Mouse (Mus musculus) embryonic facial prominence, embryonic 13.5 days (tissue): ENCODE data around the gene Scd4. TPM values are rescaled to one million over a fixed set of nuclear protein-coding genes. Genes with fewer than 3 reads are reported as not detected.
A peak's percentile ranks its signal among the peaks of the same experiment; 100 is the strongest.
"Not testable (repeated sequence)": the region's sequence is repeated elsewhere in the genome, so short reads cannot be mapped to it uniquely, and the experiment has no call there.

Experiments used
- ATAC-seq: fragments of 200-750 bp; cut with Nextera tagmentation; 2 replicates; pipeline ENCODE4 v1.8.0; 2017; ENCODE audit warnings: low read depth; ENCODE audit not compliant: insufficient number of reproducible peaks, insufficient read depth, low FRiP score, low TSS enrichment
- H3K27ac ChIP-seq: fragments of 300-500 bp; sonication (generic); 2 replicates; pipeline ENCODE4 v1.5.1; 2015; ENCODE audit warnings: moderate library complexity, mild to moderate bottlenecking, inconsistent platforms
- H3K27me3 ChIP-seq: fragments of 300-500 bp; sonication (generic); 2 replicates; pipeline ENCODE4 v1.6.1; 2015; ENCODE audit warnings: mild to moderate bottlenecking, inconsistent platforms
- H3K36me3 ChIP-seq: fragments of 300-500 bp; sonication (generic); 2 replicates; pipeline ENCODE4 v1.6.1; 2015; ENCODE audit warnings: mild to moderate bottlenecking, inconsistent platforms
- H3K4me1 ChIP-seq: fragments of 300-500 bp; sonication (generic); 2 replicates; pipeline ENCODE4 v1.6.1; 2015; ENCODE audit warnings: inconsistent platforms
- H3K4me2 ChIP-seq: fragments of 300-500 bp; sonication (generic); 2 replicates; pipeline ENCODE4 v1.6.1; 2015; ENCODE audit warnings: moderate library complexity, mild to moderate bottlenecking, inconsistent platforms
- H3K4me3 ChIP-seq: fragments of 300-500 bp; sonication (generic); 2 replicates; pipeline ENCODE4 v1.5.1; 2015; ENCODE audit warnings: mild to moderate bottlenecking, inconsistent platforms
- H3K9ac ChIP-seq: fragments of 300-500 bp; sonication (generic); 2 replicates; pipeline ENCODE4 v1.6.1; 2015; ENCODE audit warnings: mild to moderate bottlenecking, inconsistent platforms
- H3K9me3 ChIP-seq: fragments of 300-500 bp; sonication (generic); 2 replicates; pipeline ENCODE4 v1.6.1; 2016; ENCODE audit warnings: inconsistent platforms
- WGBS: fragments of 180-500 bp; shearing (Covaris S2); methylation state at CpG from one replicate; pipeline ENCODE4 v1.1.7; 2015; ENCODE audit warnings: mixed read lengths; 5-methylcytosine and 5-hydroxymethylcytosine counted together
- polyA plus RNA-seq: library from polyadenylated mRNA; unstranded; fragments of >200 nt; fragmentation: Nextera tagmentation; extraction: Ambion mirVana; gene quantifications from 2 replicates; pipeline ENCODE4 v1.2.1, GENCODE M21; 2015

Gene Scd4
- polyA plus RNA-seq, 1 experiment from 2014 or later, result 0.15 TPM

GRCm38 (mm10) chr19:44363529-44363928 is 30.6 kb downstream of the Scd4 start:
- Histone ChIP-seq H3K27me3 (no peaks in the 10 kb centered on the region), H3K9me3 (no peaks in the 10 kb centered on the region), H3K4me3 (no peak overlapping the region), H3K27ac (no peak overlapping the region), H3K9ac (no peak overlapping the region), H3K4me2 (peak overlapping the region; percentile 14; the same call in 1 of the 2 replicates), H3K36me3 (no peaks in the 10 kb centered on the region), H3K4me1 (peaks cover 5% of the 10 kb centered on the region; the same call in 1 of the 2 replicates)
- 24% methylated on average over 13 of the region's 13 CpGs for WGBS
- no peak for ATAC-seq

DNA sequence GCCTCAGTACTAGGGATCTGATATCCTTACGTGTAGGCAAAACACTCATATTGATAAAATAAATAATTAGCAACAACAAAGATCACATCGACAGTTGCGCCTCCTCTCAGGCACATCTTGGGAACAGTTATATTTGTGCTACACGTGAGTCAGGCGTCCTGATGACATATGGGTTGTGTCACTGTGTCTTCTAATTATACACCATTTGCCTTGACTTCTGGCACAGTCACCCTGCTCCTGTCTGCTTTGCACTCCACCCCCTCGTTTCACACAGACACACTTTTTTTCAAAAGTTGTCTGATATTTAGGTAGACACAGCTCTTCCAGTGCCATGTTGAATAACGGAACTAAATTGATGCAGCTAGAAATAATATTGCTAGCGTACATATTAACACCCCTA is 31.1 kb downstream of the Scd4 start:
- H3K4me3 ChIP-seq, result no peak overlapping the region
- no peaks in the 10 kb centered on the region for H3K36me3 ChIP-seq
- H3K27me3 ChIP-seq, result no peaks in the 10 kb centered on the region
- H3K9ac ChIP-seq, result no peak overlapping the region
- H3K4me1 ChIP-seq, result peaks cover 1% of the 10 kb centered on the region; the same call in 1 of the 2 replicates
- no peak overlapping the region for H3K27ac ChIP-seq
- no peak for ATAC-seq
- H3K4me2 ChIP-seq, result no peak overlapping the region
- 86% methylated on average over 8 of the region's 8 CpGs for WGBS
- H3K9me3 ChIP-seq, result no peaks in the 10 kb centered on the region

DNA sequence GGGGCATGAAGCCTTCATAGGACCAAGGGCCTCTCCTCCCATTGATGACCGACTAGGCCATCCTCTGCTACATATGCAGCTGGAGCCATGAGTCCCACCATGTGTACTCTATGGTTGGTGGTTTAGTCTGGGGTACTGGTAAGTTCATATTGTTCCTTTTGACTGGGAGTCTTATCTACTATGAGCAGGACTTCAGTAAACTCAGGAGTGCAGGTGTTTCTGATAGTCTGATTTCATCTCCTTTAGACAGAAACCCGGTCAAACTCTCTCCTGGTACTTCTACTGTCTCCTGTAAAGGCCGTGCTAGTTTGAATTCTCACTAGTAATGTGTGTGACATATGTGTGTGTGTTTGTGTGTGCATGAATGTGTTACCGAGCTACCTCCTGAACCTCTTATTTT is 32.8 kb downstream of the Scd4 start:
- Histone ChIP-seq H3K4me1 (0 out of 2 replicates have a peak, but pooled peaks cover 6% of the 10 kb centered on the region), H3K9me3 (no peaks in the 10 kb centered on the region), H3K4me2 (no peak overlapping the region), H3K9ac (no peak overlapping the region), H3K27me3 (no peaks in the 10 kb centered on the region), H3K36me3 (no peaks in the 10 kb centered on the region), H3K4me3 (no peak overlapping the region), H3K27ac (no peak overlapping the region)
- 89% methylated on average over 4 of the region's 4 CpGs for WGBS
- no peak for ATAC-seq

DNA sequence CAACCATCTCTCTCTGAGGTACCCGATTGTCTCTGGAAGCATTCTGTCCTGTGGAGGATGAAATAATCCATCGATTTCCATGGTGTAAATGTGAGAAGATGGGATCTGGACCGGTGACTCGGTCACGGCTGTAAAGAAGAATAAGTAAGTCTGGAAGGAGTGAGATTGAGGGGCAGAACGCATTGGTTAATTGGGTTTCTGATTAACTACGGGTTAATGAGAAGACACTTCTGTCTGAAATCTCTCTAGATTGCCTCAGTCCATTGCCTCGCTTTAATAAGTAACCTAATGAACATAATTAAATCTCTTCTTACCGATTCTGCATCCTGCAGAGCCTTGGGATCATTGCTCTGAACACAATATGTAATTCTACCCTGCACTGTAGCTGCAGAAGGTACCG is 34.2 kb downstream of the Scd4 start:
- H3K9me3 ChIP-seq, H3K4me2 ChIP-seq, H3K36me3 ChIP-seq, H3K9ac ChIP-seq, H3K4me3 ChIP-seq, H3K4me1 ChIP-seq, H3K27ac ChIP-seq, ATAC-seq, H3K27me3 ChIP-seq: not testable (repeated sequence)
- 70% methylated on average over 10 of the region's 10 CpGs for WGBS

DNA sequence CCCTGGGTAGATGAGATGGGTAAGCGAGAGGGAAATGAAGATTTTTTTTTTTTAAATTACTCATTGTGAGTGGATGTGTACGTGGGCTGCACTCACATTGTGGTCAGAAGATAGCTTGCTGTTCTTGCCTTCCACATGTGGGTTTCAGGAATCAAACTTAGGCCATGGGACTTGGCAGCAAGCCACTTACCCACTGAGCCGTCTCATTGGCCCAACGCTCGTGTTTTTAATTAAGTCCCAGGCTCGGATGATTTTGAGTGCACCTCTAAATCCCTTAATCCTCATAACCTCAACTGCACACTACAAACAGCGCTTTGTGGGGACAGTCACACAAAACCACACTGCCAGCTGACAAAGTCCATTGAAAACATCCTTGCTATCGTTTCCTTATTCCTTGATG is 36.5 kb downstream of the Scd4 start:
- no peak for ATAC-seq
- H3K36me3 ChIP-seq, result no peaks in the 10 kb centered on the region
- no peak overlapping the region for H3K9ac ChIP-seq
- WGBS, result 32% methylated on average over 8 of the region's 8 CpGs
- no peak overlapping the region for H3K4me3 ChIP-seq
- no peaks in the 10 kb centered on the region for H3K27me3 ChIP-seq
- H3K4me1 ChIP-seq, result 0 out of 2 replicates have a peak, but pooled peaks cover 6% of the 10 kb centered on the region
- H3K27ac ChIP-seq, result no peak overlapping the region
- no peak overlapping the region for H3K4me2 ChIP-seq
- H3K9me3 ChIP-seq, result no peaks in the 10 kb centered on the region

DNA sequence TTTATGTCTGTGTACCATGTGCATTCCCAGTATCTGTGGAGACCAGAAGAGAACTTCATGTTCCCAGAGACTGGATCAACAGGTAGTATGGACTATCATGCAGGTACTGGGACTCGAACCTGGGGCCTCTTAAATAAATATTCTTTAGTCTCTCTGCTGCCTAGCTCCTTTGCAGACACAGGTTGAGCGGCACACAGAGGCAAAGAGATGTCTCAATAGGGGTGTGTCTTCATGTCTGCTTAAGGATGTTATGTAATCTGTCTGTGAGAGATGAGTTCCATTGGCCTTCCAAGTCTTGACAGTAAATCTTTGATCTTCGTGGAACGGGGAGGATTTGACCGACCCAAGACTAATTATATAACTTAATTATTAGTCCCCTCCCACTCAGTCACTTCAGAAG is 37.3 kb downstream of the Scd4 start:
- H3K27me3 ChIP-seq, result no peaks in the 10 kb centered on the region
- no peak overlapping the region for H3K27ac ChIP-seq
- WGBS, result 58% methylated on average over 5 of the region's 5 CpGs
- no peak overlapping the region for H3K4me2 ChIP-seq
- H3K9me3 ChIP-seq, result no peaks in the 10 kb centered on the region
- H3K36me3 ChIP-seq, result no peaks in the 10 kb centered on the region
- H3K4me1 ChIP-seq, result 0 out of 2 replicates have a peak, but pooled peaks cover 6% of the 10 kb centered on the region
- H3K9ac ChIP-seq, result no peak overlapping the region
- H3K4me3 ChIP-seq, result no peak overlapping the region
- no peak for ATAC-seq

DNA sequence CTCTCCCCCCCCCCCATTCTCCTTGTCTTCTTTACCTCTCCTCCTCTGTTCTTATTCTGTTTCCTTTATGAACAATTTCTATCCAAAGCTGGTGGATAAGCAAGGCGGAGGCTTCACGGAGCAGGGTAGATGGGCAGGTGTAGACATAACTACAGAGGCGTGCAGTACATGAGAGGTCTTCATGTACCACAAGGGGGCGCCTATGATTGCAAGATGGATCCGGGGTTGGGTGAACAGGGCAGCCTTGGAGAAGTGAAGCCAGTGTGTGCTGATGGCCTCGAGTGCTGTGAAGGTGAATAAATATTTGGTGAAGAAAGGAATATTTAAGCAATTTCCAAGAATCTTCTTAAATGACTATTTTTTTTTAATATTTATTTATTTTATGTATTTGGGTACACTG is 40.1 kb downstream of the Scd4 start:
- 0 out of 2 replicates have a peak, but pooled peaks cover 6% of the 10 kb centered on the region for H3K4me1 ChIP-seq
- no peak overlapping the region for H3K27ac ChIP-seq
- no peak overlapping the region for H3K4me3 ChIP-seq
- ATAC-seq, result no peak; the same call in 1 of the 2 replicates
- H3K4me2 ChIP-seq, result no peak overlapping the region
- 16% methylated on average over 6 of the region's 6 CpGs for WGBS
- no peaks in the 10 kb centered on the region for H3K9me3 ChIP-seq
- H3K9ac ChIP-seq, result no peak overlapping the region
- H3K27me3 ChIP-seq, result no peaks in the 10 kb centered on the region
- no peaks in the 10 kb centered on the region for H3K36me3 ChIP-seq

GRCm38 (mm10) chr19:44376511-44376951 is 43.6 kb downstream of the Scd4 start:
- no peaks in the 10 kb centered on the region for H3K27me3 ChIP-seq
- H3K27ac ChIP-seq, result no peak overlapping the region
- no peak overlapping the region for H3K4me3 ChIP-seq
- 35% methylated on average over 3 of the region's 3 CpGs for WGBS
- ATAC-seq, result no peak
- H3K9ac ChIP-seq, result no peak overlapping the region
- no peak overlapping the region for H3K4me2 ChIP-seq
- H3K9me3 ChIP-seq, result no peaks in the 10 kb centered on the region
- H3K4me1 ChIP-seq, result no peaks in the 10 kb centered on the region
- H3K36me3 ChIP-seq, result no peaks in the 10 kb centered on the region

DNA sequence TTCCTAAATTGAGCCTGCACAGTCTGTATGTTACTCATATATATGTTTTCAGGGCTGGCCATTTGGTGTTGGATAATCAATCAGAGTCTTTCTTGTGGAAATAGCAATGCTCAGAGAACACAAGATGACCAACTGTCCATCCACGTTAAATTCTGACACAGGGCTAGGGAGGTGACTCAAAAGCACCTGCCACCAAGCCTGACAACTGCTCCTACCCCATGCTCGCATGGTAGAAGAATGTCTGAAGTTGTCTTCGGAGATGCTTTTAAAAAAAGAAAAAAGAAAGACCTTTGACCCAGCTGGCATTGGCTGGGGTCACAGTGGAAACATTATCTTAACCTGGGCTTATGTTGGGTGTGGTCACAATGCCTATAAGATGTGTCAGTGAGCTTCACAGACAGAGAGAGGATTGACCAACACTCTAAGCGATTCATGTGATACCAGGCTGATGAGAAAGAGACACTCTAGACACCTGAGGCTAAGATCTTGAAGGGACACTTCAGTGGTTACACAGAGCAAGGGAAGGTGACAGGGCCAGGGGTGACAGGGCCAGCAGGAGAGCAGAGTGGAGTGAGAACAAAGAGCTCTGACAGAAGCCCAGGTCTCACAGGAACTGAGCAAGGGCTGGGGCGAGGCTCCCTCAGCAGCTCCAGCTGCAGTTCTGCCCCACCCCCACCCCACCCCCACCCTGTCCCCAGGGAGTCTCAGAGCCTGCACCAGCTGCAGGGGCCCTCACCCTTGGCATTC is 44.9 kb downstream of the Scd4 start:
- Histone ChIP-seq H3K4me2 (no peak overlapping the region), H3K36me3 (no peaks in the 10 kb centered on the region), H3K9me3 (no peaks in the 10 kb centered on the region), H3K27me3 (no peaks in the 10 kb centered on the region), H3K27ac (no peak overlapping the region), H3K9ac (no peak overlapping the region), H3K4me3 (no peak overlapping the region), H3K4me1 (no peaks in the 10 kb centered on the region)
- 46% methylated on average over 5 of the region's 5 CpGs for WGBS
- ATAC-seq, result no peak

DNA sequence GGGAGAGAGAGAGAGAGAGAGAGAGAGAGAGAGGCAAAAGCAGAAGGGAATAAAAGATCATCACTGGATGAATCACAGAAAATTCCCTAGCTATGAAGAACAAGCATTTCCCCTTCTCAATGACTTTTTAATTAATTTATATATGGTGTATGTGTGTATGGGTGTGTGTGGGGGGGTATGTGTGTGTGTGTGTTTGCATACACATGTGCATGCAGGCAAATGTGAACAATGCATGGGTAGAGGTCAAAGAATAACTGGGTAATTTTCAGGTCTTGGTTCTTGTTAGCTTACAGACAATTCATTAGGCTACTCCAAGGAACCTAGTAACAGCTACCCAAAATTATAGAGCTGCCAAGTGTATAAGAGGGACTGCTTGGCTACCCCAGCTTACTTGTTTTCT is 46.2 kb downstream of the Scd4 start:
- Histone ChIP-seq H3K4me2 (no peak overlapping the region), H3K27me3 (no peaks in the 10 kb centered on the region), H3K9ac (no peak overlapping the region), H3K36me3 (no peaks in the 10 kb centered on the region), H3K27ac (no peak overlapping the region), H3K9me3 (no peaks in the 10 kb centered on the region), H3K4me1 (no peaks in the 10 kb centered on the region), H3K4me3 (no peak overlapping the region)
- no peak for ATAC-seq

GRCm38 (mm10) chr19:44380065-44380464 is 47.2 kb downstream of the Scd4 start:
- Histone ChIP-seq H3K36me3 (no peaks in the 10 kb centered on the region), H3K4me3 (no peak overlapping the region), H3K9ac (no peak overlapping the region), H3K27me3 (no peaks in the 10 kb centered on the region), H3K4me1 (no peaks in the 10 kb centered on the region), H3K9me3 (no peaks in the 10 kb centered on the region), H3K27ac (no peak overlapping the region), H3K4me2 (no peak overlapping the region)
- WGBS, result 88% methylated on average over 4 of the region's 4 CpGs
- no peak for ATAC-seq

DNA sequence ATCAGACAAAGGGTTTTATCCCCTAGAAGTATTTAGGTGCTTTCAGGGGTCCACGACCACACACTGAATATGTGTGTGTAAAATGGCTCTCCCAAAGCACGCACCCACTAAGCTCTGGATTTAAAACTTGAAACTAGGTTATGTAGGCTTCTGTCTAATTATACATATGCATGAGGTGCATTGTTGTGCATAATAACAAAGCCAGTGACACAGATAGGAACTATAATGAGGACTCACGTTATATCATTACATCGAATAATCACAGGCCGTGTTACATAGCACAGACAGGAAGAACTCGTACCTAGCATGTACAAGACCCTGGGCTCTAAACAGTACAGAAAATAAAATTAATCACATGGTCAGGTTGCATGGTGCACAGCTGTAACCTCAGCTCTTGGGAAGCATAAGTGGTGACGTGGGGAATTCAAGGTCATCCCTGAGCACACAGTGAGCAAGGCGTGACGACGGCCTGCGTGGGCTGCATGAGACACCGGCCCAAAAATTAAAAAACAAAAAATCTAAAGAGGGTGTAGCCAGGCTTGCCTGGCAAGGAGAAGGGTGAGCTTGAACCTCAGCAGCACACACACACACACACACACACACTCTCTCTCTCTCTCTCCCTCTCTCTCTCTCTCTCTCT is 49.9 kb downstream of the Scd4 start:
- WGBS, result 84% methylated on average over 12 of the region's 12 CpGs
- Histone ChIP-seq H3K27ac (no peak overlapping the region), H3K9ac (no peak overlapping the region), H3K27me3 (no peaks in the 10 kb centered on the region), H3K4me2 (no peak overlapping the region), H3K4me1 (peaks cover 3% of the 10 kb centered on the region), H3K4me3 (no peak overlapping the region), H3K36me3 (no peaks in the 10 kb centered on the region), H3K9me3 (no peaks in the 10 kb centered on the region)
- ATAC-seq, result no peak
